Mouse (Mus musculus): ENCODE measurements at regions not wholly inside any gene's neighbourhood (a gene's known extent, or its start where the extent isn't known, plus 50 kb on each side); places are given as distances from the start of the nearest gene placed in this dataset.
"Not testable (repeated sequence)": the region's sequence is repeated elsewhere in the genome, so short reads cannot be mapped to it uniquely, and the experiment has no call there.

DNA sequence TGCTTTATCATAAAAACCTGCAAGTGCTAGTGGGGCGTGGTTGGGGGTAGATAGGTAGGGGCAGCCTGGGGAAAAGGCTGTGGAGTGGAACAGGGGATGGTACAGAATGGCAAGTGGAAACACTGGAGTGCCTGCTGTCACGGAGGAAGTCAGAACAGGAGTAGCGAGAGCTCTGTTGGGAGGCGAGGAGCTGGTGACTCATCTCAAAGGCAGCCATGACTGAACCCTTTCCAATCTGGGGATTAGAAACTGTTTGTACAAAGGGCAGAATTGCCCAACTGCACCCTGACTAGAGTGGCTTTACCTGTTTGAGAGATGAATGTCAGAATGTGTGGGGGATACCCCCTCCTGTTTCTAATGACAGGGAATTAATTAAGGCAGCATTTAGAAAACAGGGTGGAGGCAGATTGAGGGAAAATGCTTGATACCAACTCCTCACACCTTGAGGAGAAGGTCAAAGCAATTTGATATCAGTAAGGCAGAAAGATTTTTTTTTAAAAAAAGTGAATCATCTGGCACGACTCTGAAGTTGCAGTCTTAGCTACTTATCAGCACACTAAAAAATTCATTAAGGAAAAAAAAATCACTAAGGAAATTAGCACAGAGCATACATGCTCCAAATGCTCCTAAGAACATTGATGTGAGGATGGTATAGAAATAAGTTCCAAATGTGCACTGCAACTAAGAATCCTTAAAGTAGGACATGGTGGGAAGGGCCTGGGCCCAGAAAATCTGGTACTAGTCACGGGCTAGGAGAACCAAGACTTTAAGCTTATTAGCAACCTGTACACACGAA is 54.7 kb upstream of the Usp25 start:
- DNase-seq (ENCODE audit: extremely low read depth, insufficient read length, low spot score), result peak; percentile 52

DNA sequence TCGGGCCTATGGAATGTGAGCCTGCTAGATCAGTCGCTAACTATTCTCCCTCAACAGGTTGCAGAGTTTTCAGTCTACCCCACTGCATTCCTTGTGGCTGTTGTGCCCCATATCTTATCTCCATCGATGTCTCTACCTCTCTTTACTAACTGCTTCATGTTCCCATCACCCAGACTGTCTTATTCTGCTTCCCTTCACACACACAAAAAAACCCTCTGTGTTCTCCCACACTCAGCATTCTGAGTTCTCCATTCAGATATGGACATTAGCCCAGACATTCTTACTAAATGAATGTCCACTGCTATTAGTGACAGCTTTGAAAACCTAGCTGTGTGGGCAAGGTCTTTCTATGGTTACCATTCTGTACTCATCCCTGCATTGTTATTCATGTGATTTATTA is 56.0 kb upstream of the Usp25 start:
- DNase-seq (ENCODE audit: extremely low read depth, insufficient read length, low spot score), result no peak

DNA sequence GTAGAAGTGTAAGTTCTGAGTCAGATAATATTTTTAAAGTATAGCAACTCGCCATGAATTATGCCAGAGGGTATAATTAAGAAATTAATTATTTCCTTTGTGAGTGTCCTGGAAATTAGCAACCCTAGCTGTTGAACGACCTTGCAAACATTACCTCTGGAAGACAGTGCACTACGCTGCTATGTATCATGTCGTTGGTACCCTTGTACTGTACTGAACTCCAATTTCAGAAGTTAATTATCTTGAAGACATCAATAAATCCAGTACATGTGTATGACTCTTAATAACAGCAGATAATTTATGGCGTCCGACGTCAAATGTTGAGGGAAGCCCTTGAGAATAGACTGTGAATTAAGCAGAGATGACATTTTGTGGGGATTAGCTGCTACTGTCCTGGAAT is 56.4 kb upstream of the Usp25 start:
- DNase-seq (ENCODE audit: extremely low read depth, insufficient read length, low spot score), result no peak

DNA sequence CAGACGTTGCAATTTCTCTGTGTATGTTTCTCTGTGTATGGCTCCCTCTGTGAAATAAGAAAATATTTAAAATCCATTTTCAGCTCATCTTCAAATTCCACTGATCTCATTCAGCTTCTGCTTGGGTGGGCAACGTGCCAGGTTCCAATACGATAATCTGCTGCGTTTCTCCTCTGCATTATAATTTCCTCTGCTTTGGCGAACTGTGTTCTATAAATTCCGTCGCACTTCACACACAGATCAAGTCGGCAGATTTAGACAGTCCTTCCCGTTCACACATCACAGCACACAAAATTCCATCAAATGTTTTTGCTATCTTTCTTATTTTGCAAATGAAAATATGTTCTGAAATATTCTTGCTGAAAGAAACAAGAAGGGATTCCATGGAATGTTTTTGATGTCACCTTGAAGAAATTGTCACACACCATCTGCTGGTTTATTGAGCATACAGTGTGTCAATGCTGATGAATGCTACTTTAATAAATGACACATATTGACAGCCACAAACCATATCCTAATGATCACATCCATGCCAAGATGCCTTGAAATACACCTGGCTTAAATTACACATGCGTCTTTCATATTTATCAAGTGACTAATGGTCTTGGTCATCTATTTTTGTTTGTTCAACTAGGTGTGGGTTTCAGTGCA is 62.5 kb upstream of the Usp25 start:
- DNase-seq (ENCODE audit: extremely low read depth, insufficient read length, low spot score), result no peak

DNA sequence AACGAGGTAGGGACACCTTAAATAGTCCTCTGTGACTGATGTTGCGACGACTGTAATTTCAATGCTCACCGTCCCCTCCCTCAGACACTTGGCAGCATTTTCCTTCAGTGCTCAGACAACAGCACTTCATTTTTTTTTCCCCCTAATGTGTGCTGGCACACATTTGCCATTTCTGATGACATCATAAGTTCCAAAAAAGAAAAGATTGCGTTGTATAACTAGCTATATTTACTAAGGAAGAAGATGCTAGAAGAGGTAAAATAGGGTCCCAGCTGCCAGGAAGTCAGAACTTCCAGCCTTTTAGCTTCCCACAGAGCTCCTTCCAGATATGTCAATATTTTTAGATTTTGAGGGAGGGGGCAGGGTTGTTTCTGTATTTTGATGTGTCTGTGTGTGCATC is 66.5 kb upstream of the Usp25 start:
- DNase-seq (ENCODE audit: extremely low read depth, insufficient read length, low spot score), result no peak

DNA sequence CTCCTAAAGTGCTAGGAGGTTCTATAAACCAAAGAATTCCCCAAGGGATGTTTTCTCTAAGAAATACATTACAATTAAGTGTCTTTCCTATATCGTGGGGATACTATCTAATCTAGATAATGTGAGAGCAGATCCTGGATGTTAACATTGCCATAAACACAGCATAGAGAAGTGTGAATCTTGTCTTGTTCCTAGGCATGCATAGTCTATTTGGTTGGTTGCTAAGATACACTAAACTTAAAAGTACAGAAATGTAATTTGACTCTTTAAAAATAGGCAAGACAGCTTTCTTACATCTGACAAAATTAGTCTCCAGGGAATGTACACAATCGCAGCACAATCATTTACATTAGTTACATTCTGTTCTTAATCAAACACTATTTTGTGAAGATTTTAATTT is 75.4 kb upstream of the Usp25 start:
- DNase-seq (ENCODE audit: extremely low read depth, insufficient read length, low spot score), result no peak

DNA sequence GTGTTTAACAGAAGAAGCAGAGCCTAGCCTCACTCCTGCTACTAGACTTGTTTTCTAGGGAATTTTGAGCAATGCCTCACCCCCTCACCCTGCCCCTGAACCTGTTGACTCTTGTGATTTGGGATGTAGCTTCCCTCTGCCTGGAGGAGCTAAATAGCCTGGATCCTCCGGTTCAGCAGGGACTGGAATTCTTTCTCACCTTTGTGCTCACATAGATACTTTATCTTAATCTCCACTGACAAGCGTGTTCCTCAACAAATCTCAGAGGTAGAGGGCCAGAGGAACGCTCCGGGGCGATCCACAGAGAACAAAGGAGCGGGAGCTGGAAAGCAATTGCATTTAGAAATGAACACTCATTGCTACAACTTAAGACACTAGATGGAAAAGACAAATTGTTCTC is 85.6 kb upstream of the Usp25 start:
- DNase-seq (ENCODE audit: extremely low read depth, insufficient read length, low spot score), result no peak

DNA sequence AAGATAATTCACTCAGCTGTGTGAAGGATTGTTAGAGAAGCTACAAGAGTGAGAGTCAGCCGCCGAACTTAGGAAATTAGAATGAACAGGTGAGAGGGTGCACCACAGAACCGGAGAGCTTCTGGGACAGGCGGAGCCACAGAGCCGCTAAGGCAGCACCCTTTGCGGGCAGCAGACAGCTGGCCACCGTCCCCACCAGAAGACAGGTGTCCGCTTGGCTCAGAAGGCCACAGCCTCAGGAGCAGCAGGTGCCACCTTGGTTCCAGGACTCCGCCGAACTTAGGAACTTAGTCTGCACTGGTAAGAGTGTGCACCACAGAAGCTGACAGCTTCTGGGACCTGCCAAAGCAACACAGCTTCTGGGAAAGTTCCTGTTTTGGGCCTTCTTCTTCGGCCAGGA is 93.4 kb upstream of the Usp25 start:
- not testable (repeated sequence) for DNase-seq (ENCODE audit: extremely low read depth, insufficient read length, low spot score)

DNA sequence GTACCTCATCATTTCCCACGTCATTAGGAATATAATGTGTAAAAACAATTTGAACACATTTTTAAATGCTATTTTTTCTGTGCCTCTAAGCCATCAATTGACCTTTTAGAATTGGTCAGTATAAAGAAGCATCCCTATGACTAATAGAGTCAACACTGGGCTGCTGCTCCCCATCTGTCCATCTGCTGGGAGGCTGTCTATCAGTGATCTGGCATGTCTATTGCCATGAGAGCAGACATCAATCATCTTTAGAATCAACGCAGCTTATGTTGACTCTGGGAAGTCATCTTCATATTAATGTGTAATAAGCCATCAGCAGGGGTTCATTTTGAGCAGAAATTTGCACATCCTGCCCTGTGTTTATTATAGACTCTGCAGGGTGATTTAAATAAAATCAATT is 94.9 kb upstream of the Usp25 start:
- DNase-seq (ENCODE audit: extremely low read depth, insufficient read length, low spot score), result no peak

DNA sequence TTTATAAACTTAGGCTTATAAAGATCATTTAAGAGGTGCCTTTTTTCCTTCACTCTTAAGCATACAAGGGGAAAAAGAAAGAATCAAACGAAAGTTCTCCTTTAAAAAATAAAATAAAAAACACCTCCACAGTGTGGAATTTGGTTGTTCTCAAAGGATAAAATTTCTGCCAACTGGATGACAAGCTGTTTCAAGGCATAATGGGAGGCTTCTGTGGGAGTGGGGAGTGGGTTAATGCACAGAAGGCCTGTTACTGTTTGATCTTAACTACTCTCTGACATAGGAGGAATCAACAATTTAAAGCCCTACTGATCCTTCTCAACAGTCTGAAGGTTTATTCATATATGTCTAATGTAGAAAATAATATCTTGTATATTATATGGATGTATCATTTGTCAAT is 99.2 kb upstream of the Usp25 start:
- no peak for DNase-seq (ENCODE audit: extremely low read depth, insufficient read length, low spot score)

DNA sequence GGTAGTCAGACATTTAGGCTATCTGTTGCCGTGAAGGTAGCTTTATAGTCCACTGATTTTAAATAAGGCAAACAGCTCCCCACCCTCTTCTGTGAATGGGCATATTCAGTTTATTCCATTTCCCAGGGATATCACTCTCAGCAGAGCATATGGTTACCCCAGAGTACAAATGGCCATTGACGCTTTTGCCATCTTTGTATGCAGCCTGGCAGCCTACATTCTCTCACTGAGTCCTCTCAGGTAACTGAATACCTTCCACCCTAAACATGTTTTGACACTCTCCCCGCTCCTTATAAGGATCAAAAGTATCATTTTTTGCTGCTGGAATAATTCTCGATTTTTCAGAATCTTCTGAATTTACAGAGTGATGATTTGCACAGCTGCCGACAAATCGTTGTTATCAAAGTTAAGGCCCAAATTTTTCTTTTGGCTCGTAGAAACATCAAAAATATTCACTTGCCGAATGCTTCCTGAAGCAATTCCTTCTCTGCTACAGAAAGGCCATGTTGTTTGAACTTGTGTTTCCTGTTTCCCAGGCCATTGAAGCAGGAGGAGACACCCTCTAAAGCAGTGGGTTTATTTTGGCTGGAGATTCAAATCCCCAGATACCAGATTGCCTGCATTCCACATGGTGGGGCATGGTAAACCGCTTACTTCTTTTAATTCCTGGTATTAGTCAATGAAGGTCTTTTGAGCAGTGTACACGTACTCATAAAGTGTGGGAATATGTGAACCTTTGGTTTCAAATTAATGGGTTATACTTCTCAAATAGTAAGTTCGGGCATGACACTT is 108.1 kb upstream of the Usp25 start:
- no peak for DNase-seq (ENCODE audit: extremely low read depth, insufficient read length, low spot score)

DNA sequence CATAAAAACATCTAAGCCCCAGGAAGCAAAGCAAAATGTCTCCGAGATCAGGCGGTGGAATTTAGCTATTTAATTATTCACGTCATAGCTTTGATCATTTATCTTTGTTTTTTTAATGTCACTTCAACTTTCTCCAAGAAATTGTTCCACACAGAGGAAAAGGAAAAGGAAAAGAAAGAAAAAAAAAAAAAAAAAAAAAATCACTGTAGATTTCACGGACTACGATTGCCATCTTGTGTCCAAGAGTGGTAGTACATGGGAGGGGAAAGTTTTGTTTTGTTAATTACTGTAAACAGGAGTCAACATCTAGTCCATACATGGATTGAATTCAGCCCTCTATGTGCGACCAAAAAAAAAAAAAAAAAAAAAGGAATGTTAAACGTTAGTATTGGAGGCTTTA is 114.4 kb upstream of the Usp25 start:
- peak; percentile 6 for DNase-seq (ENCODE audit: extremely low read depth, insufficient read length, low spot score)

DNA sequence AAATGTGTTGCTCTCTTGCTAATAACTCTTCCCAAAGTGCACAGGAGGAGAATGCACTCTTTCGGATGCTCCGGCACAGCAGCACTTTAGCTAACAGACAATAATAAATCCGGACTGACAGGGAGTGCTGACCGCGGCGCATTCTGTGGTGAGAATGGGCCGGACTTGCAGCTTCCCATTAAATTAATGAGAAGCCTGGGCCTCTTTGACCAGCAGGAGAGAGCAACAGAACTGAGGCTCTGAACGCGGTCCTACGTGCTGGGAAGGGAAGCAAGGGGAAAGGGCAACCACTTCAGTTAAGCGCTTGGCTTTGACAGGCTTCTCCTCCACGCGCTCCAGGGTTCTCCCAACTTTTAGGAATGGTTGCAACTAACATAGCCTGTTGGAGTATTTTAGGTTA is 117.2 kb upstream of the Usp25 start:
- DNase-seq (ENCODE audit: extremely low read depth, insufficient read length, low spot score), result no peak

DNA sequence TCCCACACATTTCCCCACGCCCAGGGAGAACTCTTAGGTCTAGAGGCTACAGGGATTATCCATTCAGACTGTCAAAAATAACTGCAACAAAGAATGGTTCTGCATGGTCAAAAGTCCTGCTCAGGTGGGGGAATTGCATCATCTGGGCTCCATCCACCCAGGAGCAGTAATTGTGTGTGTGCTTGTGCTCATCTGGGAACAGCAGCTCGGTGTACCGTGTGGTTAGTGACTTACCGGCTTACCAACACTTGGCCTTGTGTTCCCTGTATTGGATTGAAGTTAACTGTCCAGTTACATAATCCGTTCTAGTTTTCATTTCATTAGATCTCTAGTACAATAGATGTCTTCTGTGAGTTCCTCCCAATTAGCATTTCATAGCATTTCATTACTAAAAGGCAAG is 117.7 kb upstream of the Usp25 start:
- DNase-seq (ENCODE audit: extremely low read depth, insufficient read length, low spot score), result no peak

DNA sequence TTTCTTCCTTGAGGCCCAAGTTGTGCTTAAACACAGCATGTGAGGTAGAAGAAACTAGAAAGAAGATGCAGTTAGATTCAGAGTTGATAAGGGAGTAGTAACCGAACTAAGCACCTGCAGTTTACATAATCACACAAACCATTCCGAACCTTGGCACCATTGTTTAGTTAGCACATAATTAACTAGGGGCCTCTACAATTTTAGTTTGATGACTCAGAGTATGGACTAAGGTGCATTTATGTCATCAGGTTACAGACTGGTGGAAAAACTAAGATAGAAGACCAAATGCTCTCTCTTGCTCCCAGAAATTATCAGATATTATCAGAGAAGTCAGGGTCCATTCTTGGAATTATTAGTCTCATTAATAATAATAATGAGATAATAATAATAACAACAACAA is 134.9 kb upstream of the Usp25 start:
- DNase-seq (ENCODE audit: extremely low read depth, insufficient read length, low spot score), result no peak

DNA sequence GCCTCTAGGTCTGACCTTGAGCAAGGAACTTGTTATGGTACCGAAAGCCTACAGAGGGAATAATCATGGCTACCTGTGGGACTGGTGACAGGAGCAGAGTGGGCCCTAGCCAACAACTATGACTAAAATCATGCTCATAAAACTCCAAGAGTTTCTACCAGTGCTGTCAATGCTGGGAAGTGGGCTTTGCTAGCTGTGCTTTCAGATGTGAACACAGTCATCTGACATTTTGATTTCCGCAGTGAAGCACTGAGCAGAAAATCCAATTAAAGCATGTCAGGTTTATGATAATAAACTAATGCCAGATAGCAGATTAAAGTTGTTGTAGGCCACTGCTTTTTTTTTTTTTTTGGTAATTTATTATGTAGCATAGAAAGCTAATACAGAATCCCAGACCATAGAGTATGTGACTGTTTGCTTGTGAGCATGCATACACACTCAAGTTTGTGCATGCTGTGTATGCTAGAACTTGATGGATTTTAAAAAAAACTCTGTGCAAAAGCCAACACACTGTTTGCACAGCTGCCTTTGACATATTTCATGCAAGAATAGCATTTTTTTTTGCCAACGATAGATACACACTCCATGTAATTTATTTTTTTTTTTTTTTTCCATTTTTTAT is 138.0 kb upstream of the Usp25 start:
- DNase-seq (ENCODE audit: extremely low read depth, insufficient read length, low spot score), result no peak

DNA sequence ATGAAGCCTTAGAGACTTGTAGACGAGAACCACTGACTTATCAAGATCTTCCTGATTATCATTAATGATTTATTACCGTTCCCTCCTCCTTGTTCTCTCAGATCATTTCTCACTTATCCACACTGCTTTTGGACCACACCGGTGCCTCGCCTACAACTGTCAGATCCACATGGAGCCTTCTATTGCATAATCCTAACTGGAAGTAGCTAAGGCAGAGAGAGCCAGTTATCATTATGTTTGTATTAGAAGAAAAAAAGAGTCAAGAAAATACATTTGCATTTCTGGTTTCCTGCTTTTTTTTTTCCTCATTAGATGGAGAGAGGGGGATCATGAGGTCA is 147.1 kb upstream of the Usp25 start:
- no peak for DNase-seq (ENCODE audit: extremely low read depth, insufficient read length, low spot score)

DNA sequence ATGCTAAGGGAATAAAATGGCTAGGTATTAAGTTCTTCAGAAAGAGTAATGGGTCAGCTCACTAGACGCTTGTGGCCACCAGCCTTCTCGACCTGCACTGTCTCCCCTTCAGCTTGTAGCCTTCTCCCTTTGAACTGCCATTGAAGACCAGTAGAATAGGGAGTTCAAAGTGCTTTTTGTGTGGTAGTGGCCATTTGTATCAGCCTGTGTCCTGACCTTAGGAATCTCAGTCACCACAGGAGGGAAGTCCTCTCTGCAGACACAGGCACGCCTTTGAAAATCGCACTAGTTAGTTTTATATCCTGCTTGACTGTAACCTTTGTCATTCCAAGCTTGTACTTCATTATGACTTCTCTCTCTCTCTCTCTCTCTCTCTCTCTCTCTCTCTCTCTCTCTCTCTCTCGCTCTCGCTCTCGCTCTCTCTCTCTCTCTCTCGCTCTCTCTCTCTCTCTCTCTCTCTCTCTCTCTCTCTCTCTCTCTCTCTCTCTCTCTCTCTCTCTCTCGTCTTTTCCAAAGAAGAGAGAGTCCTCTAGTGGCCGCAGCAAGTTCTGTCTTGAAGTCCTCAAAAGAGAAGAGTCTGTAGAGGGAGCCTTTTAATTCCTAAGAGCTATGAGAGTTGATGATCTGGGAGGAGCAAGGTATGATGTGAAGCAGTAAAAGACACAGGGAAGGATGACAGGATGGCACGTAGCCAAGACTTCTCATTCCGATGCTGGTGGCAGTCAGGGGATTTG is 147.6 kb upstream of the Usp25 start:
- no peak for DNase-seq (ENCODE audit: extremely low read depth, insufficient read length, low spot score)

DNA sequence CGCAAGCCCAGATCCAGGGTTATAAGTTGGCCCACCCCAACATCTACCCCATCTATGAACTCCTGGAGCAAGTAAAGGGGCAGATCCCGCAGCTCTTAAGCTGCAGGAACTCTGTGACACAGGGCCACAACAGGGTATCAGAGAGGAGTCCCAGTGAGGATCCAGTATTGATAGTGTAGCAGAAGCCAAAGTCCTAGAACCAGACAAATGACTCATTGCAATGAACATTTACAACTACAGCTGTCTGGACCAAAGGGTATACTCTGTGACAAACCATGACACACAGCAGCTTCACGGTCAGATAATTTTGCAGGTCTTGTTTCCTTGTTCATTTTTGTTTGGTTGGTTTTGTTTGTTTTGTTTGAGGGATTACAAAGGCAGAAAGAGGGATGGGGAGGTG is 149.1 kb upstream of the Usp25 start:
- DNase-seq (ENCODE audit: extremely low read depth, insufficient read length, low spot score), result no peak

DNA sequence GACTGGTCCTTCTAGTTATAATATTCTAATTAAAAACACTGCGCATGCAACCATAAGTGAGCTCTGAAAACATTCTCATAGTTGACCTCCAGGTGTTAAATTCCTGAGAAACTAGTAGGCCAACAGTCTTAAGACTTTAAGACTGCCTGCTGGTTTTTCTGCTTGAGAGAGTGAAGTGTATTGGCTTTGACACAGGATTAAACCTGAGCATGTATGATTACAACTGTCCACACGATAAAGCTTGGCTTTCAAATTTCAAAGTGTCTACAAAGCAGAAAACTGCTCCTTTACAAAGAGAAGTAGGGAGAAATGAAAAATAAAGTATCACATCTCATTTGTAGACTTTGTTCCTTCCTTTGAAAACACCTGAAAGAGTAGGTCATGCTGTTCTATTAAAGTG is 157.7 kb upstream of the Usp25 start:
- DNase-seq (ENCODE audit: extremely low read depth, insufficient read length, low spot score), result no peak

DNA sequence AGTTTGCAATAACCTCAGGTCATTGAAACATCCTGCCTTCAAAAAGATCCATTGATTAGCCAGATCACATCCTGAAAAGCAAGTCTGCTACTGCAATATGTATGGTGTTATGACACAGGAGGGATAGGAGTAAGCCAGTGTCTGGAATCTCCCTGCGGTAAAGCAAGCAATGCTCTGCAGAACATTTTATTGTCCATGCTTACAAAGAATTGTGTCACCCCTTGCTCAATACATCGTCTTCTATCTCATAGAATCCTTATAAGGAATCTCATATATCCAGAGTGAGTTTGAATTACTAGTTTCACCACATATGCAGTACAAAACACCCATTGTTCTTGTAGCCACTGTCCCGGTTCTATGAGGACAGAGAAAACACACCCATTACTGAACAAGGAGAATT is 162.1 kb upstream of the Usp25 start:
- no peak for DNase-seq (ENCODE audit: extremely low read depth, insufficient read length, low spot score)
